Mouse (Mus musculus) G1E (cell line): ENCODE results near the gene Tmem108.

ENCODE experiments used
- CTCF ChIP-seq: IDR thresholded peaks from 2 replicates; pipeline ENCODE4 v1.5.1; 2012; ENCODE audit warnings: low read depth, low read length, inconsistent platforms, mixed read lengths
- GATA1 ChIP-seq: IDR thresholded peaks from 2 replicates; pipeline ENCODE4 v1.6.1; 2012; ENCODE audit warnings: borderline replicate concordance, low read length, inconsistent platforms, mixed read lengths
- TAL1 ChIP-seq: conservative IDR thresholded peaks from 2 replicates; pipeline ENCODE4 v1.6.1; 2012; ENCODE audit warnings: low read depth, low read length, inconsistent platforms, mixed read lengths

DNA sequence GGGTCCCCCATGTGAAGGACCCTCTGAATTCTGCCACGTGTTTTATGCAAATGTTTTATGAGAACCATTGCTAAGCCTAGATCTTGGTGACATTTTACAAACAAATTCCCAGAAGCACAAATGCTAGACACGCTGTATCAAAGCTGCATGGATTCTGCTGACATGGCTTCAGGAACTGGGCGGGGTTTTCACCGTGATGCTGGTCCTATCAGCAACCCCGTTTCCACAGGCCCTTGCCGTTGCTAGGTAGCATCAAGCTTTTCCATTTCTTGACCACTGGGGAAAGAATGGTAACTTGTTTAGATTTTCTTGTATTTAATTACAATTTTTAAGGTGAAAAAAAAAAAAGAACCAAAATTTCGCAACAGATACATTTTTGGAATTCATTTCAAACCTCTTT, 20.7 kb upstream of the Tmem108 start:
- no peak for TF ChIP-seq GATA1
- TF ChIP-seq CTCF, result no peak
- TF ChIP-seq TAL1, result no peak
